Mouse (Mus musculus) midbrain, embryonic 11.5 days (tissue): ENCODE data around the gene Spdef. TPM values are rescaled to one million over a fixed set of nuclear protein-coding genes. Genes with fewer than 3 reads are reported as not detected.

Source experiments
- ATAC-seq: fragments of 200-750 bp; cut with Nextera tagmentation; 2 replicates; pipeline ENCODE4 v1.8.0; 2017; ENCODE audit warnings: moderate TSS enrichment, moderate library complexity; ENCODE audit not compliant: low FRiP score
- DNase-seq: peaks from one replicate; pipeline ENCODE4 v3.0.0; 2015; ENCODE audit warnings: low spot score; ENCODE audit errors: missing footprints
- H3K27ac ChIP-seq: fragments of 300-500 bp; sonication (generic); 2 replicates; pipeline ENCODE4 v1.5.1; 2014; ENCODE audit warnings: low read depth, low read length
- H3K27me3 ChIP-seq: fragments of 300-500 bp; sonication (generic); 2 replicates; pipeline ENCODE4 v1.6.1; 2014; ENCODE audit warnings: mild to moderate bottlenecking, low read length, moderate library complexity, mixed read lengths; ENCODE audit not compliant: control insufficient read depth, insufficient read depth
- H3K36me3 ChIP-seq: fragments of 300-500 bp; sonication (generic); 2 replicates; pipeline ENCODE4 v1.6.1; 2014; ENCODE audit warnings: mild to moderate bottlenecking, low read length, moderate library complexity, mixed read lengths; ENCODE audit not compliant: control insufficient read depth, insufficient read depth
- H3K4me1 ChIP-seq: fragments of 300-500 bp; sonication (generic); 2 replicates; pipeline ENCODE4 v1.6.1; 2014; ENCODE audit warnings: low read length; ENCODE audit not compliant: control insufficient read depth, insufficient read depth
- H3K4me2 ChIP-seq: fragments of 300-500 bp; sonication (generic); 2 replicates; pipeline ENCODE4 v1.6.1; 2014; ENCODE audit warnings: mild to moderate bottlenecking, moderate library complexity
- H3K4me3 ChIP-seq: fragments of 300-500 bp; sonication (generic); 2 replicates; pipeline ENCODE4 v1.5.1; 2014; ENCODE audit warnings: low read depth, low read length
- H3K9ac ChIP-seq: fragments of 300-500 bp; sonication (generic); 2 replicates; pipeline ENCODE4 v1.6.1; 2014; ENCODE audit warnings: low read length
- H3K9me3 ChIP-seq: fragments of 300-500 bp; sonication (generic); 2 replicates; pipeline ENCODE4 v1.6.1; 2016; ENCODE audit warnings: low read length; ENCODE audit not compliant: control insufficient read depth
- WGBS: fragments of 180-500 bp; shearing (Covaris S2); extraction: QIAGEN DNeasy Blood & Tissue Kit; methylation state at CpG from one replicate; pipeline ENCODE4 v1.1.7; 2014; 5-methylcytosine and 5-hydroxymethylcytosine counted together
- polyA plus RNA-seq: library from polyadenylated mRNA; unstranded; fragments of >200 nt; fragmentation: Nextera tagmentation; extraction: Ambion mirVana; gene quantifications from 2 replicates; pipeline ENCODE4 v1.2.1, GENCODE M21; 2014

Spdef gene
- polyA plus RNA-seq, 1 experiment from 2014 or later = 0.25 TPM

- H3K4me2 ChIP-seq = no peak overlapping the region
- no peaks in the 10 kb centered on the region for H3K9me3 ChIP-seq
- 73% methylated on average over 14 of the region's 14 CpGs for WGBS
- H3K27ac ChIP-seq = no peak overlapping the region
- no peak overlapping the region for H3K9ac ChIP-seq
- DNase-seq (no peak), ATAC-seq (no peak)
- H3K27me3 ChIP-seq = no peaks in the 10 kb centered on the region
- H3K4me3 ChIP-seq = no peak overlapping the region
- H3K36me3 ChIP-seq = no peaks in the 10 kb centered on the region
- peaks cover 9% of the 10 kb centered on the region; the same call in 1 of the 2 replicates for H3K4me1 ChIP-seq
These were observed 9.1 kb downstream of the Spdef start for GRCm38 (mm10) chr17:27719663-27720062.

GRCm38 (mm10) chr17:27718250-27718649 is 10.5 kb downstream of the Spdef start:
- Histone ChIP-seq H3K4me2 (no peak overlapping the region), H3K36me3 (no peaks in the 10 kb centered on the region), H3K27me3 (no peaks in the 10 kb centered on the region), H3K9ac (no peak overlapping the region), H3K9me3 (no peaks in the 10 kb centered on the region), H3K4me3 (no peak overlapping the region), H3K27ac (no peak overlapping the region), H3K4me1 (peaks cover 7% of the 10 kb centered on the region; the same call in 1 of the 2 replicates)
- ATAC-seq = no peak
- WGBS = 50% methylated on average over 5 of the region's 5 CpGs
- no peak for DNase-seq

- DNase-seq = peak; percentile 95
- WGBS = 3% methylated on average over 16 of the region's 16 CpGs
- no peak overlapping the region for H3K27ac ChIP-seq
- peak overlapping the region; percentile 24 for H3K4me3 ChIP-seq
- H3K27me3 ChIP-seq = no peaks in the 10 kb centered on the region
- peak; percentile 73 for ATAC-seq
- peak overlapping the region; percentile 48 for H3K4me2 ChIP-seq
- H3K36me3 ChIP-seq = no peaks in the 10 kb centered on the region
- H3K9ac ChIP-seq = peak overlapping the region; percentile 34; the same call in 1 of the 2 replicates
- no peaks in the 10 kb centered on the region for H3K9me3 ChIP-seq
- peaks cover 7% of the 10 kb centered on the region; the same call in 1 of the 2 replicates for H3K4me1 ChIP-seq
These were observed 12.0 kb downstream of the Spdef start for GRCm38 (mm10) chr17:27716804-27717203.

- Histone ChIP-seq H3K9ac (no peak overlapping the region), H3K27me3 (0 out of 2 replicates have a peak, but pooled peaks cover 3% of the 10 kb centered on the region), H3K4me3 (no peak overlapping the region), H3K4me2 (no peak overlapping the region), H3K9me3 (no peaks in the 10 kb centered on the region), H3K4me1 (peaks cover 10% of the 10 kb centered on the region; the same call in 1 of the 2 replicates), H3K27ac (no peak overlapping the region), H3K36me3 (no peaks in the 10 kb centered on the region)
- WGBS = 80% methylated on average over 1 of the region's 1 CpGs
- ATAC-seq (no peak), DNase-seq (no peak)
These were observed 15.9 kb downstream of the Spdef start for GRCm38 (mm10) chr17:27712832-27713231.

GRCm38 (mm10) chr17:27709650-27710049 is 19.1 kb downstream of the Spdef start:
- WGBS = 74% methylated on average over 5 of the region's 5 CpGs
- H3K9ac ChIP-seq = no peak overlapping the region
- H3K36me3 ChIP-seq = no peaks in the 10 kb centered on the region
- DNase-seq = no peak
- no peak for ATAC-seq
- no peak overlapping the region for H3K4me3 ChIP-seq
- peaks cover 2% of the 10 kb centered on the region; the same call in 1 of the 2 replicates for H3K4me1 ChIP-seq
- H3K27ac ChIP-seq = no peak overlapping the region
- no peak overlapping the region for H3K4me2 ChIP-seq
- H3K9me3 ChIP-seq = no peaks in the 10 kb centered on the region
- peaks cover 17% of the 10 kb centered on the region for H3K27me3 ChIP-seq

GRCm38 (mm10) chr17:27707954-27708661 is 20.6 kb downstream of the Spdef start:
- peak; percentile 95 for ATAC-seq
- peaks cover 17% of the 10 kb centered on the region for H3K27me3 ChIP-seq
- H3K4me2 ChIP-seq = peak overlapping the region; percentile 48
- no peaks in the 10 kb centered on the region for H3K36me3 ChIP-seq
- H3K27ac ChIP-seq = no peak overlapping the region
- WGBS = 5% methylated on average over 25 of the region's 25 CpGs
- peaks cover 2% of the 10 kb centered on the region; the same call in 1 of the 2 replicates for H3K4me1 ChIP-seq
- H3K4me3 ChIP-seq = peak overlapping the region; percentile 17; the same call in 1 of the 2 replicates
- peak; percentile 100 for DNase-seq
- peak overlapping the region; percentile 17; the same call in 1 of the 2 replicates for H3K9ac ChIP-seq
- no peaks in the 10 kb centered on the region for H3K9me3 ChIP-seq

GRCm38 (mm10) chr17:27705661-27706060 is 23.1 kb downstream of the Spdef start:
- no peak for DNase-seq
- Histone ChIP-seq H3K27ac (no peak overlapping the region), H3K4me3 (no peak overlapping the region), H3K4me1 (peaks cover 6% of the 10 kb centered on the region; the same call in 1 of the 2 replicates), H3K4me2 (no peak overlapping the region), H3K36me3 (no peaks in the 10 kb centered on the region), H3K9ac (no peak overlapping the region), H3K27me3 (peaks cover 17% of the 10 kb centered on the region), H3K9me3 (no peaks in the 10 kb centered on the region)
- 42% methylated on average over 9 of the region's 10 CpGs for WGBS
- no peak for ATAC-seq

GRCm38 (mm10) chr17:27703961-27704621 is 24.7 kb downstream of the Spdef start:
- H3K27me3 ChIP-seq = peaks cover 17% of the 10 kb centered on the region
- no peak for DNase-seq
- no peaks in the 10 kb centered on the region for H3K36me3 ChIP-seq
- ATAC-seq = no peak
- no peak overlapping the region for H3K4me2 ChIP-seq
- 70% methylated on average over 5 of the region's 5 CpGs for WGBS
- peaks cover 6% of the 10 kb centered on the region; the same call in 1 of the 2 replicates for H3K4me1 ChIP-seq
- H3K9me3 ChIP-seq = no peaks in the 10 kb centered on the region
- no peak overlapping the region for H3K27ac ChIP-seq
- no peak overlapping the region for H3K4me3 ChIP-seq
- no peak overlapping the region for H3K9ac ChIP-seq

GRCm38 (mm10) chr17:27702518-27702917 is 26.2 kb downstream of the Spdef start:
- no peak overlapping the region for H3K27ac ChIP-seq
- peak overlapping the region; percentile 19 for H3K4me3 ChIP-seq
- 0 out of 2 replicates have a peak, but pooled peaks cover 4% of the 10 kb centered on the region for H3K4me1 ChIP-seq
- H3K27me3 ChIP-seq = peaks cover 15% of the 10 kb centered on the region
- no peaks in the 10 kb centered on the region for H3K36me3 ChIP-seq
- peak; percentile 97 for DNase-seq
- WGBS = 2% methylated on average over 34 of the region's 34 CpGs
- H3K4me2 ChIP-seq = peak overlapping the region; percentile 50
- ATAC-seq = peak; percentile 67; the same call in 1 of the 2 replicates
- H3K9me3 ChIP-seq = no peaks in the 10 kb centered on the region
- peak overlapping the region; percentile 53; the same call in 1 of the 2 replicates for H3K9ac ChIP-seq
